Mouse (Mus musculus) limb, embryonic 14.5 days (tissue): Measurements from ENCODE around the gene Cep72. TPM values are rescaled to one million over a fixed set of nuclear protein-coding genes. Genes with fewer than 3 reads are reported as not detected.

Experiments
- ATAC-seq: fragments of 200-750 bp; cut with Nextera tagmentation; 2 replicates; pipeline ENCODE4 v1.8.0; 2017; ENCODE audit warnings: low read depth, moderate number of reproducible peaks, moderate TSS enrichment; ENCODE audit not compliant: low FRiP score
- DNase-seq: peaks from one replicate; pipeline ENCODE4 v3.0.0-alpha.2; 2015; ENCODE audit warnings: low spot score
- H3K27ac ChIP-seq: fragments of 300-500 bp; sonication (generic); replicated peaks from 2 replicates; pipeline ENCODE4 v1.5.1; 2014; ENCODE audit warnings: low read depth, mild to moderate bottlenecking, low read length, moderate library complexity, mixed read lengths
- H3K27me3 ChIP-seq: fragments of 300-500 bp; sonication (generic); 2 replicates; pipeline ENCODE4 v1.6.1; 2014; ENCODE audit warnings: low read length, mixed read lengths; ENCODE audit not compliant: control insufficient read depth, insufficient read depth
- H3K36me3 ChIP-seq: fragments of 300-500 bp; sonication (generic); 2 replicates; pipeline ENCODE4 v1.6.1; 2014; ENCODE audit warnings: mild to moderate bottlenecking, low read length, moderate library complexity, mixed read lengths; ENCODE audit not compliant: control insufficient read depth, insufficient read depth
- H3K4me1 ChIP-seq: fragments of 300-500 bp; sonication (generic); 2 replicates; pipeline ENCODE4 v1.6.1; 2014; ENCODE audit warnings: antibody characterized with exemption, low read length, mixed read lengths; ENCODE audit not compliant: control insufficient read depth, insufficient read depth
- H3K4me2 ChIP-seq: fragments of 300-500 bp; sonication (generic); replicated peaks from 2 replicates; pipeline ENCODE4 v1.6.1; 2014; ENCODE audit warnings: low read depth, mild to moderate bottlenecking, low read length, moderate library complexity; ENCODE audit not compliant: severe bottlenecking
- H3K4me3 ChIP-seq: fragments of 300-500 bp; sonication (generic); replicated peaks from 2 replicates; pipeline ENCODE4 v1.5.1; 2014; ENCODE audit warnings: low read length
- H3K9ac ChIP-seq: fragments of 300-500 bp; sonication (generic); 2 replicates; pipeline ENCODE4 v1.6.1; 2014; ENCODE audit warnings: mild to moderate bottlenecking, low read depth, low read length, moderate library complexity; ENCODE audit not compliant: severe bottlenecking
- H3K9me3 ChIP-seq: fragments of 300-500 bp; sonication (generic); 2 replicates; pipeline ENCODE4 v1.6.1; 2016; ENCODE audit warnings: low read length; ENCODE audit not compliant: control insufficient read depth
- POLR2A ChIP-seq: fragments of 200-500 bp; IDR thresholded peaks from 2 replicates; pipeline ENCODE4 v1.8.0; 2012; ENCODE audit warnings: inconsistent platforms, mild to moderate bottlenecking, moderate library complexity, borderline replicate concordance; ENCODE audit not compliant: insufficient read depth, insufficient read length; ENCODE audit errors: extremely low read depth
- WGBS: fragments of 180-500 bp; shearing (Covaris S2); extraction: QIAGEN DNeasy Blood & Tissue Kit; methylation state at CpG from one replicate; pipeline ENCODE4 v1.1.7; 2014; 5-methylcytosine and 5-hydroxymethylcytosine counted together
- polyA plus RNA-seq, 2 experiments: library from polyadenylated mRNA; depleted of rRNA in 1 of 2; stranded (reverse) in 1 of 2; unstranded in 1 of 2; fragments of >200 nt; fragmentation: Nextera tagmentation in 1 of 2; extraction: Ambion mirVana in 1 of 2; gene quantifications; 2 replicates each; pipeline versions ENCODE4 v1.2.1 to v1.2.3; 2012 to 2014

Gene Cep72
- polyA plus RNA-seq, 2 experiments, result 11.2 to 13.6 TPM

DNA sequence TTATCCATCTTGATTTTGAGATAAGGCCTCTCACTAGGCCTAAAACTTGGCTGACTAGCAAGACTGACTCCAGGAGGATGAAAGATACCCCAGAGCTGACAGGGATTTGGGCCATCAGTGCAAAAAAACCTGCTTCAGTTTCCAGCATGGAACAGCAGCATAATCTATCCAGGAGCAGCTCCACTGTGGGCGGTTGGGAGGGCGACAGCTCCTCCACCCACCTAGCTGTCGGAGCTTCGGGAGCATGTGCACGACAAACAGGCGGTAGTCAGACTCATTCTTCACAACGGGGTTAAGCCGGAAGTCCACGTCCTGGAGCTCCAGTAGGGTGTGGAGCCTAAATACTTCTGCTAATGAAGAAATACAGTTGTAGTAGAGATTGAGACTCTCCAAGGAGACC lies 4.0 kb downstream of the Cep72 start:
- TF ChIP-seq POLR2A, result no peak
- H3K9ac ChIP-seq, result no peak overlapping the region
- H3K4me3 ChIP-seq, result no peak overlapping the region
- H3K4me2 ChIP-seq, result no peak overlapping the region
- ATAC-seq (no peak), DNase-seq (no peak)
- H3K4me1 ChIP-seq, result no peaks in the 10 kb centered on the region
- H3K27me3 ChIP-seq, result no peaks in the 10 kb centered on the region
- no peaks in the 10 kb centered on the region for H3K9me3 ChIP-seq
- 93% methylated on average over 9 of the region's 9 CpGs for WGBS
- no peak overlapping the region for H3K27ac ChIP-seq
- H3K36me3 ChIP-seq, result peaks cover 20% of the 10 kb centered on the region

DNA sequence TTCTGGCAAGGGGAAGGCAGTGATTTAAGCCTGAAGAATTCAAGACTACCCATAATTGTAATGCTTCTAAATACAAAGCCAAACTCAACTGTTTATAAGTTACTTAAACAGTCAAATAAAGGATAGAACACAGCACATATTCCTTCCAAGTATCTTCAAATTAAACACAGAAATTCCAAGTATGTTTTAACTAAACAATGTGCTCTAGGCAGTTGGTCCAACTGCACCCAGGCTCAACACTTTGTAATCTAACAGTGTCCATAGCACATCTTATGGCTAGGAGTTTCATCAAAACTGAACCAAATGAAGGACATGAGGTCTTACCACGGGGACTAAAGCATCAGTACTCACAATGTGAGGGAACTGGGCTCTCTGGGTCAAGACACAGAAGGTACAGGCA lies 5.9 kb downstream of the Cep72 start:
- ATAC-seq, result no peak
- no peaks in the 10 kb centered on the region for H3K9me3 ChIP-seq
- no peaks in the 10 kb centered on the region for H3K4me1 ChIP-seq
- no peak for TF ChIP-seq POLR2A
- H3K4me2 ChIP-seq, result no peak overlapping the region
- H3K36me3 ChIP-seq, result peaks cover 33% of the 10 kb centered on the region
- WGBS, result 96% methylated on average over 1 of the region's 1 CpGs
- no peak for DNase-seq
- H3K27ac ChIP-seq, result no peak overlapping the region
- H3K4me3 ChIP-seq, result no peak overlapping the region
- H3K27me3 ChIP-seq, result no peaks in the 10 kb centered on the region
- H3K9ac ChIP-seq, result no peak overlapping the region

DNA sequence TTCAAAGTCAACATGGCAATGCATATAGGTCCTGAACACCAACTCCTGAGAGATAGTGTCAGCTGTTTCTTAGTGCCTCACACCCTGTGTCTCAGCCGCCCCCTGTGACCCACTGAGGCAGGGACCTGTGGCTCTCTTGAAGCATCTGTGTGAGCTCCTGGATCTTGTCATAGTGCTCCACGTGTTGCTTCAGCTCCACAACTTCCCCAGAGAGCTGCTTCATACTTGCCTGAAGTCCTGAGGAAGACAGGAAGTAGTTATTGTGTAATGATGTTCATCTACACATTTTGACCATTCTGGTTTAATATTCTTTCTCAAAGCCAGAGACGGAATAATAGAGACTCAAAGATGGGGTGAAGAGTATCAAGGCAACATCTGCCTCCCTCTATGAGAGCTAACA lies 22.2 kb downstream of the Cep72 start:
- no peak overlapping the region for H3K4me2 ChIP-seq
- H3K27ac ChIP-seq, result no peak overlapping the region
- no peak overlapping the region for H3K4me3 ChIP-seq
- no peak overlapping the region for H3K9ac ChIP-seq
- WGBS, result 92% methylated on average over 3 of the region's 3 CpGs
- ATAC-seq (no peak), DNase-seq (no peak)
- H3K9me3 ChIP-seq, result no peaks in the 10 kb centered on the region
- H3K27me3 ChIP-seq, result no peaks in the 10 kb centered on the region
- peaks cover 54% of the 10 kb centered on the region for H3K36me3 ChIP-seq
- H3K4me1 ChIP-seq, result no peaks in the 10 kb centered on the region
- TF ChIP-seq POLR2A, result no peak

DNA sequence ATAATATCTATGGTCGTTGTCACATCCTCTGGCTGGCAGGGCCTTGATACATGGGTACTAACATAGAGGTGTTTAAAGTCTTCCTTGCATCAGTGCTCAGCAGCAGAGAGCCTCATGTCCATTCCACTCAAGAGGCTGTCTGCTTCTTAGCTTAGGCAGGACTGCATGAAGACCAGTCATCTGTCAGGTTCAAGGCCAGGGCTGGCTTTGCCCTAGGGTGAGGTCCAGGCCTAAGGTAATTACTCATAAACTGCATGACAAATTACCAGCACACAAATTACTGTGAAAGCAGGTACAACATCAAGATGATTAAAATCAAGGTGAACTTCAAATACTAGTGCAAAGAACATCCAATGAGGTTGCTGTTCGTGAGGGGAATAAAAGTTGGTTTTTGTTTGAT lies 26.3 kb downstream of the Cep72 start:
- Histone ChIP-seq H3K9me3 (no peaks in the 10 kb centered on the region), H3K4me2 (no peak overlapping the region), H3K27ac (no peak overlapping the region), H3K36me3 (peaks cover 43% of the 10 kb centered on the region), H3K4me3 (no peak overlapping the region), H3K9ac (no peak overlapping the region), H3K4me1 (no peaks in the 10 kb centered on the region), H3K27me3 (no peaks in the 10 kb centered on the region)
- no peak for ATAC-seq
- no peak for DNase-seq
- TF ChIP-seq POLR2A, result no peak
- WGBS, result 83% methylated on average over 2 of the region's 2 CpGs

DNA sequence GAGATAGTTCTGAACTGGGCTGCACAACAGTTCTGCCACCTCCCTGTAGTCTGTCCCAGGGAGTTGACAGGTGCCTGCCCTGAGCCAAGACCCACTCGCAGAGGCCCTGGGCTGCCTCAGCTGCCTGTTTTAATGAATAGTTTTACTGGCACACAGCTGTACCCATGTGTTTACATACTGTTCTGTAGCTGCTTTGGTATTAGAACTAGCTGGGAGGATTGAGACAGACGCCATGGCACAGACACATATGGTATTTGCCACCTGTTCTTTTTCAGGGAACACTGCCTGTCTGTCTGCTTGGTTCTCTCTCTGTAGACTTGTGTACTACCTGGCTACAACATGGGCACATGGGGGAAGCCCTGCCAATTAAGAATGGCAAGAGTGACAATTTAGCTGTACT lies 27.3 kb downstream of the Cep72 start:
- no peak overlapping the region for H3K9ac ChIP-seq
- H3K36me3 ChIP-seq, result peaks cover 33% of the 10 kb centered on the region
- no peak for TF ChIP-seq POLR2A
- WGBS, result 59% methylated on average over 2 of the region's 2 CpGs
- H3K4me1 ChIP-seq, result no peaks in the 10 kb centered on the region
- H3K4me2 ChIP-seq, result no peak overlapping the region
- H3K27me3 ChIP-seq, result no peaks in the 10 kb centered on the region
- no peaks in the 10 kb centered on the region for H3K9me3 ChIP-seq
- no peak for ATAC-seq
- no peak overlapping the region for H3K27ac ChIP-seq
- DNase-seq, result no peak
- H3K4me3 ChIP-seq, result no peak overlapping the region

DNA sequence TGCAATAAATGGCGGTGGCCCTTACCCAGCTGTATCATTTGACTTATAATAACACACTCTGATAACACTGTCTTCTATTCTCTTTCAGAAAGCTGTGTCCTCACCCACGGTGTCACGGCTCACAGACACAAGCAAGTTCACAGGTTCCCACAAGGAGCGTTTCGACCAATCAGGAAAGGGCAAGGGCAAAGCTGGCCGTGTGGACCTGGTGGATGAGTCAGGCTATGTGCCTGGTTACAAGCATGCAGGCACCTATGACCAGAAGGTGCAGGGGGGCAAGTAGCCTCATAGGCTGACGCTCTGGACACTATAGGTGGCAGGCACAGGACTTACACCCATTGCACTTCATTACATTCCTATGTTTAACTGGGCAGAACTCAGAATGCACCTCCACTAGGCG lies 31.0 kb downstream of the Cep72 start:
- Histone ChIP-seq H3K9ac (no peak overlapping the region), H3K36me3 (peaks cover 7% of the 10 kb centered on the region; the same call in 1 of the 2 replicates), H3K9me3 (no peaks in the 10 kb centered on the region), H3K4me2 (no peak overlapping the region), H3K27me3 (no peaks in the 10 kb centered on the region), H3K27ac (no peak overlapping the region), H3K4me3 (no peak overlapping the region), H3K4me1 (no peaks in the 10 kb centered on the region)
- TF ChIP-seq POLR2A, result no peak
- 83% methylated on average over 8 of the region's 8 CpGs for WGBS
- no peak for ATAC-seq
- no peak for DNase-seq
